Mouse (Mus musculus) CH12.LX (cell line): ENCODE data around the gene Ppp1r32. TPM values are rescaled to one million over a fixed set of nuclear protein-coding genes. Genes with fewer than 3 reads are reported as not detected.
A peak's percentile ranks its signal among the peaks of the same experiment; 100 is the strongest.

Experiments used
- DNase-seq: peaks from one replicate; pipeline ENCODE4 v3.0.0-alpha.2; 2013; ENCODE audit errors: extremely low read depth
- H3K27ac ChIP-seq: 2 replicates; pipeline ENCODE4 v1.5.1; 2012; ENCODE audit warnings: low read depth, mild to moderate bottlenecking, control low read depth, moderate library complexity; ENCODE audit not compliant: insufficient read depth
- H3K27me3 ChIP-seq: replicated peaks from 2 replicates; pipeline ENCODE3; 2012; ENCODE audit warnings: inconsistent platforms
- H3K36me3 ChIP-seq, 2 experiments: replicated peaks in 1 of 2; 2 replicates each; pipeline versions ENCODE3 to v1.6.1; 2012; ENCODE audit warnings: inconsistent platforms in 1 of 2, low read length in 1 of 2, mild to moderate bottlenecking in 1 of 2, mixed read lengths in 1 of 2, moderate library complexity in 1 of 2; ENCODE audit not compliant: control insufficient read depth in 1 of 2, insufficient read depth in 1 of 2
- H3K4me1 ChIP-seq, 2 experiments: 2 replicates each; pipeline ENCODE4 v1.6.1; 2012; ENCODE audit warnings: inconsistent platforms in 1 of 2, moderate library complexity in 1 of 2; ENCODE audit not compliant: insufficient read depth in 2 of 2, control insufficient read depth in 1 of 2
- H3K4me2 ChIP-seq: 2 replicates; pipeline ENCODE4 v1.6.1; 2012; ENCODE audit warnings: low read depth, mild to moderate bottlenecking, control low read depth; ENCODE audit not compliant: poor library complexity, insufficient read depth, severe bottlenecking
- H3K4me3 ChIP-seq, 3 experiments: fragments of 150-350 bp in 1 of 3; sonication (generic) in 1 of 3; replicated peaks in 1 of 3; 2 replicates each; pipeline versions ENCODE3 to v1.5.1; 2011 to 2012; ENCODE audit warnings: low read depth in 2 of 3, low read length in 2 of 3, mild to moderate bottlenecking in 2 of 3, moderate library complexity in 2 of 3, control low read depth in 1 of 3, improper control_type of control experiment in 1 of 3, inconsistent platforms in 1 of 3, mixed read lengths in 1 of 3; ENCODE audit not compliant: poor library complexity in 1 of 3
- H3K79me2 ChIP-seq: replicated peaks from 2 replicates; pipeline ENCODE4 v1.6.1; 2012; ENCODE audit warnings: mild to moderate bottlenecking, moderate library complexity; ENCODE audit not compliant: control insufficient read depth, poor library complexity, insufficient read depth, severe bottlenecking; ENCODE audit errors: extremely low read depth
- H3K9ac ChIP-seq: 2 replicates; pipeline ENCODE4 v1.6.1; 2012; ENCODE audit warnings: low read depth, mild to moderate bottlenecking, control low read depth, moderate library complexity; ENCODE audit not compliant: insufficient read depth
- H3K9me3 ChIP-seq: replicated peaks from 2 replicates; pipeline ENCODE3; 2012; ENCODE audit warnings: low read length, inconsistent platforms, mixed read lengths
- CHD1 ChIP-seq: IDR thresholded peaks from 2 replicates; pipeline ENCODE4 v1.6.1; 2012; ENCODE audit warnings: low read depth, low read length, improper control_type of control experiment, inconsistent platforms
- CHD2 ChIP-seq: IDR thresholded peaks from 2 replicates; pipeline ENCODE4 v1.6.1; 2011; ENCODE audit warnings: low read length, improper control_type of control experiment
- CTCF ChIP-seq, 2 experiments: IDR thresholded peaks in 1 of 2; conservative IDR thresholded peaks in 1 of 2; 2 replicates each; pipeline ENCODE4 v1.5.1; 2011 to 2012; ENCODE audit warnings: low read depth in 2 of 2, low read length in 2 of 2, improper control_type of control experiment in 1 of 2, inconsistent platforms in 1 of 2, mild to moderate bottlenecking in 1 of 2, moderate library complexity in 1 of 2
- E2F4 ChIP-seq: IDR thresholded peaks from 2 replicates; pipeline ENCODE4 v1.6.1; 2011; ENCODE audit warnings: low read depth, low read length, improper control_type of control experiment; ENCODE audit not compliant: insufficient replicate concordance
- ELF1 ChIP-seq: IDR thresholded peaks from 2 replicates; pipeline ENCODE4 v1.6.1; 2014; ENCODE audit warnings: low read depth, mild to moderate bottlenecking, inconsistent platforms, low read length, improper control_type of control experiment
- EP300 ChIP-seq: IDR thresholded peaks from 2 replicates; pipeline ENCODE4 v1.6.1; 2011; ENCODE audit warnings: low read length, improper control_type of control experiment
- GABPA ChIP-seq: IDR thresholded peaks from 2 replicates; pipeline ENCODE4 v1.6.1; 2012; ENCODE audit warnings: low read depth, low read length, improper control_type of control experiment, inconsistent platforms; ENCODE audit not compliant: insufficient replicate concordance
- JUND ChIP-seq: conservative IDR thresholded peaks from 2 replicates; pipeline ENCODE4 v1.6.1; 2011; ENCODE audit warnings: low read depth, low read length, improper control_type of control experiment
- KAT2A ChIP-seq: IDR thresholded peaks from 2 replicates; pipeline ENCODE4 v1.6.1; 2012; ENCODE audit warnings: low read length, improper control_type of control experiment, inconsistent platforms; ENCODE audit not compliant: insufficient replicate concordance
- MAFK ChIP-seq: IDR thresholded peaks from 2 replicates; pipeline ENCODE4 v1.6.1; 2011; ENCODE audit warnings: low read length, improper control_type of control experiment; ENCODE audit not compliant: insufficient replicate concordance
- MAX ChIP-seq: IDR thresholded peaks from 2 replicates; pipeline ENCODE4 v1.6.1; 2011; ENCODE audit warnings: low read length, improper control_type of control experiment
- MEF2A ChIP-seq: IDR thresholded peaks from 2 replicates; pipeline ENCODE4 v1.6.1; 2014; ENCODE audit warnings: low read depth, mild to moderate bottlenecking, inconsistent platforms, low read length, improper control_type of control experiment, borderline replicate concordance
- MYC ChIP-seq: IDR thresholded peaks from 2 replicates; pipeline ENCODE4 v1.6.1; 2011; ENCODE audit warnings: low read depth, mild to moderate bottlenecking, improper control_type of control experiment, low read length
- NELFE ChIP-seq: IDR thresholded peaks from 2 replicates; pipeline ENCODE4 v1.6.1; 2011; ENCODE audit warnings: low read depth, low read length, improper control_type of control experiment
- NRF1 ChIP-seq: IDR thresholded peaks from 2 replicates; pipeline ENCODE4 v1.6.1; 2014; ENCODE audit warnings: low read depth, mild to moderate bottlenecking, inconsistent platforms, low read length, improper control_type of control experiment, moderate library complexity
- PAX5 ChIP-seq: IDR thresholded peaks from 2 replicates; pipeline ENCODE4 v1.6.1; 2012; ENCODE audit warnings: low read length, inconsistent platforms, mixed read lengths
- POLR2A ChIP-seq: IDR thresholded peaks from 2 replicates; pipeline ENCODE4 v1.6.1; 2011; ENCODE audit warnings: low read depth, mild to moderate bottlenecking, improper control_type of control experiment, low read length
- RAD21 ChIP-seq: IDR thresholded peaks from 2 replicates; pipeline ENCODE4 v1.6.1; 2011; ENCODE audit warnings: low read depth, mild to moderate bottlenecking, low read length, improper control_type of control experiment, moderate library complexity
- RCOR1 ChIP-seq: conservative IDR thresholded peaks from 2 replicates; pipeline ENCODE4 v1.6.1; 2012; ENCODE audit warnings: low read depth, mild to moderate bottlenecking, inconsistent platforms, low read length, improper control_type of control experiment
- SIN3A ChIP-seq: IDR thresholded peaks from 2 replicates; pipeline ENCODE4 v1.6.1; 2012; ENCODE audit warnings: low read length, improper control_type of control experiment, inconsistent platforms
- SMC3 ChIP-seq: IDR thresholded peaks from 2 replicates; pipeline ENCODE4 v1.6.1; 2011; ENCODE audit warnings: low read depth, low read length, improper control_type of control experiment
- TBP ChIP-seq: conservative IDR thresholded peaks from 2 replicates; pipeline ENCODE4 v1.6.1; 2011; ENCODE audit warnings: low read depth, low read length, improper control_type of control experiment
- TCF12 ChIP-seq: IDR thresholded peaks from 2 replicates; pipeline ENCODE4 v1.6.1; 2014; ENCODE audit warnings: low read depth, mild to moderate bottlenecking, inconsistent platforms, low read length, improper control_type of control experiment
- USF1 ChIP-seq: IDR thresholded peaks from 2 replicates; pipeline ENCODE4 v1.6.1; 2014; ENCODE audit warnings: low read depth, mild to moderate bottlenecking, inconsistent platforms, low read length, improper control_type of control experiment
- USF2 ChIP-seq: conservative IDR thresholded peaks from 2 replicates; pipeline ENCODE4 v1.6.1; 2011; ENCODE audit warnings: low read depth, low read length, improper control_type of control experiment
- ZC3H11A ChIP-seq: IDR thresholded peaks from 2 replicates; pipeline ENCODE4 v1.6.1; 2012; ENCODE audit warnings: low read depth, mild to moderate bottlenecking, inconsistent platforms, low read length, improper control_type of control experiment
- ZKSCAN1 ChIP-seq: IDR thresholded peaks from 2 replicates; pipeline ENCODE4 v1.6.1; 2012; ENCODE audit warnings: low read depth, inconsistent platforms, low read length, improper control_type of control experiment, borderline replicate concordance
- ZMIZ1 ChIP-seq: IDR thresholded peaks from 2 replicates; pipeline ENCODE4 v1.6.1; 2012; ENCODE audit warnings: low read depth, mild to moderate bottlenecking, inconsistent platforms, low read length, improper control_type of control experiment
- ZNF384 ChIP-seq: IDR thresholded peaks from 2 replicates; pipeline ENCODE4 v1.6.1; 2012; ENCODE audit warnings: low read depth, low read length, improper control_type of control experiment, inconsistent platforms
- dilution Hi-C: fragments of 300-500 bp; cut with MboI; formaldehyde crosslinking; loops from 2 replicates; pipeline ENCODE4 v1.14.3; 2020; ENCODE audit warnings: low sequenced_read_pairs; ENCODE audit not compliant: extremely low pct_unique_long_range_greater_than_20kb, extremely low pct_ligation_motif_present
- in situ Hi-C: fragments of 300-500 bp; cut with MboI; formaldehyde crosslinking; loops from 3 replicates; pipeline ENCODE4 v1.14.3; 2019; ENCODE audit warnings: low sequenced_read_pairs, low pct_ligation_motif_present, low pct_unique_long_range_greater_than_20kb, mixed read lengths
- polyA plus RNA-seq: library from polyadenylated mRNA; unstranded; fragments of >175 nt; gene quantifications from 2 replicates; pipeline ENCODE4 v1.2.1, GENCODE M21; 2012; ENCODE audit warnings: low read depth; ENCODE audit not compliant: insufficient read length
- total RNA-seq, 2 experiments: library from RNA; depleted of rRNA; stranded (reverse); fragments of 300-350 nt in 1 of 2; fragments of >200 nt in 1 of 2; gene quantifications; 2 replicates each; pipeline ENCODE4 v1.2.3; 2012 to 2014

The Ppp1r32 gene
- total and polyA plus RNA-seq, 3 experiments, result 0.49 TPM; not detected in 2

DNA sequence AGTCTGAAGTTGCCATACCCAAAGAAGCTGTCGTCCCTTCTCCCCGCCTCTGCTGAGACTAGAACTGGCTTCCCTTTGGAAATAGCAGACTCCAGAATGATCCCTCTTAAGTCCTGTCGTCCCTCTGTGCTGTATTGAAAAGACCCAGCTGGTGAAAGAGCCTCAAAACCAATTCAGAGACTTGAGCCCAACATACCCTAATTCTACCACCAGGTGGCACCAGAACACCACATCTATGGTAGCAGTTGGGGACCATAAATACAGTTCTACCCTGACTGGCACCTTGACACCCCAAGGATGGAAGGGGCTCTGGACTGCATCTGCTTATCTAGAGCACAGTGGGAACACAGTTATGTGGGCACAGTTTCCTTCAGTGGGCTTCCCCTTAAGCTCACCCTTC lies 33.0 kb downstream of the Ppp1r32 start:
- H3K9me3 ChIP-seq, result peaks cover 8% of the 10 kb centered on the region
- H3K4me3 ChIP-seq, result no peak overlapping the region
- H3K27ac ChIP-seq, result no peak overlapping the region
- H3K27me3 ChIP-seq, result peaks cover 75% of the 10 kb centered on the region
- H3K4me2 ChIP-seq, result no peak overlapping the region
- no peak for TF ChIP-seq E2F4
- no peak for TF ChIP-seq EP300
- TF ChIP-seq ZMIZ1, result no peak
- peak; percentile 94 for TF ChIP-seq SMC3
- TF ChIP-seq NRF1, result no peak
- TF ChIP-seq RAD21, result peak; percentile 90
- no peak for TF ChIP-seq ZKSCAN1
- no peak for TF ChIP-seq ELF1
- TF ChIP-seq SIN3A, result no peak
- no peak for TF ChIP-seq MAFK
- TF ChIP-seq POLR2A, result no peak
- TF ChIP-seq JUND, result no peak
- no peak for TF ChIP-seq KAT2A
- no peak for TF ChIP-seq CHD1
- TF ChIP-seq PAX5, result no peak
- TF ChIP-seq GABPA, result no peak
- no peak for TF ChIP-seq CHD2
- peak; percentile 67 to 93 for TF ChIP-seq CTCF (conservative IDR thresholded peaks at IDR 0.05 in 1 of 2, IDR thresholded peaks at IDR 0.05 in 1 of 2; ENCODE audit: low read depth in 2 of 2, low read length in 2 of 2)
- no peak for TF ChIP-seq NELFE
- TF ChIP-seq ZC3H11A, result peak; percentile 76
- no peak for TF ChIP-seq MYC
- no peak for TF ChIP-seq ZNF384
- no peak for TF ChIP-seq TBP
- dilution Hi-C loops (no loop called here), in situ Hi-C loops (loop anchor here (5.0 kb wide), 1 partner anchor 38 kb away; no protein-coding TSS in a partner anchor)
- H3K79me2 ChIP-seq, result no peaks in the 10 kb centered on the region
- DNase-seq, result peak; percentile 68
- no peaks in the 10 kb centered on the region for H3K4me1 ChIP-seq
- H3K36me3 ChIP-seq, result no peaks in the 10 kb centered on the region
- no peak overlapping the region for H3K9ac ChIP-seq

DNA sequence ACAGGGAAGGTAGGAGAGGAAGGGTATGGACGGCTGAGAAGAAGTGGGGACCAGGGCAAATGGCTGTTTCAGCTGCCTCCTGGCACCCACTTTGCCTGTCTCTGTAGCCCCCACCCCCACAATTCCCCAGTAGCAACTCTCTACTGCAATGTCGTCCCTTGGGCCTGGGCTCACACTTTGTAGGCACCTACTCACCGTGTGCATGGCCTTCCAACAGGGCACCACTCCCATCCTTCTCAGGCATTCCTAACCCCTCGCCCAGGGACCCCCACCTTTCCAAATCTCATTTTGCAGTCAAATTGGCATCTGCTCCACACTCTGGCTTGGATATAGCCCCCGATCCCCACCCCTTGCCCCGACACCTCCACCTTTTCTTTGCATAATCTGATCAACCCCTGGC lies 33.5 kb downstream of the Ppp1r32 start:
- H3K9me3 ChIP-seq, result peaks cover 8% of the 10 kb centered on the region
- no peak overlapping the region for H3K4me3 ChIP-seq
- dilution Hi-C loops, result no loop called here
- DNase-seq, result no peak
- no peak overlapping the region for H3K4me2 ChIP-seq
- H3K27me3 ChIP-seq, result peaks cover 75% of the 10 kb centered on the region
- H3K27ac ChIP-seq, result no peak overlapping the region
- no peak overlapping the region for H3K9ac ChIP-seq
- H3K36me3 ChIP-seq, result no peaks in the 10 kb centered on the region
- no peak for TF ChIP-seq MAX
- no peak for TF ChIP-seq SIN3A
- no peak for TF ChIP-seq RCOR1
- TF ChIP-seq ZKSCAN1, result no peak
- TF ChIP-seq E2F4, result no peak
- TF ChIP-seq ZC3H11A, result no peak
- no peak for TF ChIP-seq GABPA
- no peak for TF ChIP-seq NELFE
- TF ChIP-seq RAD21, result no peak
- no peak for TF ChIP-seq MEF2A
- TF ChIP-seq USF2, result no peak
- TF ChIP-seq ELF1, result no peak
- TF ChIP-seq USF1, result no peak
- no peak for TF ChIP-seq TCF12
- TF ChIP-seq ZNF384, result no peak
- no peak for TF ChIP-seq EP300
- TF ChIP-seq, all 38 proteins: peak for 0
- Histone ChIP-seq H3K4me1 (no peaks in the 10 kb centered on the region), H3K79me2 (no peaks in the 10 kb centered on the region)
- in situ Hi-C loops, result no loop called here
